Comparison of ENCODE assay signal across 22 mouse cellular contexts in the genomic region with DNA sequence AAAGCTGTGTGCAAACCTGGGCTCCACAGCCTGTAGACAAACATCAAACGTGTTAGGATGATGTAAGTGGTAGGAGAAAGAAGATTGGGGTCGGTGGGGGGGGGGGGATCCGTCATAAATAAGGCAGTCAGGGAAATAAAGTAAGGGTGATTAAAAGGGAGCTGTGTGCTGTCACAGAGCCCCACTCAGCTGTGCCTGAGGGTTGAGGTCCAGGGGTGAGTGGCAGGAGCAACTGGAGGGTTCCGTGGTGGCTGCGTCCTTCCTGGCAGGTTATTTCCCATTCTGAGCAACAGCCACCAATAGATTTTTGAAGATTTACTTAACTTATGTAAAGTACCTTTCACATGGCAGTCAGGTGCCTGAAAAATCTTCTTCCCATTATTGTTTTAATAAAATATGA.
"Had no signal": no experiment of that assay in that cellular context is flagged by ENCODE, and none has a peak within 500 bp of the region (broad histone marks: within the 10 kb centered on the region; RNA-seq: fewer than 3 reads in every experiment).

No protein-coding gene starts in this region.

- H3K36me3 ChIP-seq: liver, embryonic 12.5 days; liver, embryonic 15.5 days; lung, embryonic 15.5 days; midbrain, embryonic 13.5 days; stomach, embryonic 15.5 days had no signal

- H3K4me3 ChIP-seq: layer of hippocampus, adult 2 months; liver, embryonic 12.5 days; liver, embryonic 15.5 days; lung, embryonic 15.5 days; megakaryocyte, embryonic 14.5 days; midbrain, embryonic 10.5 days; midbrain, embryonic 13.5 days; stomach, embryonic 15.5 days had no signal

- H3K4me1 ChIP-seq: liver, embryonic 12.5 days; liver, embryonic 15.5 days; midbrain, embryonic 10.5 days had no signal

- DNase-seq: kidney, adult 2 months; kidney, postnatal 25 days; layer of hippocampus, adult 9-11 months; liver; lung, adult 18-20 months; lung, postnatal 10 days; lung, postnatal 36 days; right cerebral cortex, postnatal 14 days; right cerebral cortex, postnatal 4 days; spleen, adult 18-20 months; thymus, postnatal 25 days had no signal

- H3K27me3 ChIP-seq: liver, embryonic 12.5 days; liver, embryonic 15.5 days; lung, embryonic 15.5 days; megakaryocyte, embryonic 14.5 days; midbrain, embryonic 13.5 days; stomach, embryonic 15.5 days had no signal

- H3K27ac ChIP-seq: kidney, postnatal 0 days; layer of hippocampus, adult 2 months; liver, embryonic 12.5 days; liver, embryonic 15.5 days; lung, embryonic 15.5 days; midbrain, embryonic 10.5 days; midbrain, embryonic 13.5 days; stomach, embryonic 15.5 days had no signal

- H3K9me3 ChIP-seq: liver, embryonic 12.5 days; liver, embryonic 15.5 days; lung, embryonic 15.5 days; stomach, embryonic 15.5 days had no signal

- H3K9ac ChIP-seq: liver, embryonic 12.5 days; liver, embryonic 15.5 days; lung, embryonic 15.5 days; midbrain, embryonic 13.5 days; stomach, embryonic 15.5 days had no signal

- H3K4me2 ChIP-seq: liver, embryonic 12.5 days; liver, embryonic 15.5 days; lung, embryonic 15.5 days; midbrain, embryonic 13.5 days; stomach, embryonic 15.5 days had no signal

- ATAC-seq: intestine, postnatal 0 days; liver, embryonic 12.5 days; midbrain, embryonic 13.5 days; midbrain, embryonic 16.5 days had no signal
